Mouse (Mus musculus): ENCODE data around the gene Pigm. TPM values are rescaled to one million over a fixed set of nuclear protein-coding genes. Genes with fewer than 3 reads are reported as not detected.

Pigm gene
- polyA plus RNA-seq, 1 experiment from 2014 or later = 11.1 TPM

DNA sequence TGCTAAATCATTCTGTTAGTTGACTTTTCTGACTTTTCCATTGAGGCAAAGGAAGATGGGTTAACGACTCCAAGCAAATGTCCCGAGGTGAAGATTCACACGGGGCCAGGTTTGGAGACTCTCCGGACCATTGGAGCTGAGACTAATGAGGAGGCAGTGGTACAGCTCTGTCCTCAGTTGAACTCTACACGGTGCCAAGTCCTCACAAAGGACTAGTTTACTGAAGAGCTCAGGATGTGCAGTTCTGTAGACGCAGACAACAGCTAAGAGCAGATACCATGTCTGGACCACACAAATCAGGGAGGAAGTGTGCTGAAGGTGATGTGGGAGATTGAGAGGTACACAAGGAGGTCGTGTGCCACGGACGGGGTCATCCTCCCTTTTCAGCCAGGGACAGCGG, 18.0 kb upstream of the Pigm start:
- Histone ChIP-seq H3K4me3 (no peak overlapping the region), H3K9me3 (no peaks in the 10 kb centered on the region), H3K4me1 (peaks cover 18% of the 10 kb centered on the region), H3K27ac (replicated peaks) (no peak overlapping the region), H3K36me3 (replicated peaks) (no peaks in the 10 kb centered on the region), H3K27me3 (replicated peaks; ENCODE audit: low read depth, poor library complexity, severe bottlenecking) (peaks cover 57% of the 10 kb centered on the region)
- whole genome bisulfite sequencing = 81% methylated on average over 10 of the region's 10 CpGs
- DNase-seq (ENCODE audit: low spot score) = no peak

DNA sequence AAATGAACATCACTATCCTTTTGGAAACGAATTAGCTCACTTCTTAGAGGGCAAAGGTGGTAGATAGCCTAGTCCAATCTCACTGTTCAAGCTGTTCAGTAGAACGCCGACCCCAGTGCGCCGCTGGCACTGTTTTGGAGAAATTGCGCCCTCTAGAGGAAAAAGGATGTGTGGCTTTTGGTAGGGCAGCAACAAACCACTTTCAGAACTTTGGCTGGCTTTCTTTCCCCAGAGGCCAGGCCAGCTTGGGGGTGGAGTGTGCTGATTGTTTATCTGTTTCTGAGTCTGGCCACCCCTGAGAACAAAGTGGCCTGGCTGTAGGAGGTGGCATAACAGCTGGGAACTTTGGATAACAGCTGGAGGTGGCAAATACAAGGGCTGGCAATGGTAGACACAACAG, 11.7 kb upstream of the Pigm start:
- H3K4me3 ChIP-seq = no peak overlapping the region
- H3K4me1 ChIP-seq = peaks cover 11% of the 10 kb centered on the region; the same call in 1 of the 2 replicates
- H3K9me3 ChIP-seq = no peaks in the 10 kb centered on the region
- no peaks in the 10 kb centered on the region for H3K36me3 ChIP-seq (replicated peaks)
- no peak overlapping the region for H3K27ac ChIP-seq (replicated peaks)
- peaks cover 22% of the 10 kb centered on the region for H3K27me3 ChIP-seq (replicated peaks; ENCODE audit: low read depth, poor library complexity, severe bottlenecking)
- 14% methylated on average over 6 of the region's 6 CpGs for WGBS
- peak; percentile 62 for DNase-seq (ENCODE audit: low spot score)

DNA sequence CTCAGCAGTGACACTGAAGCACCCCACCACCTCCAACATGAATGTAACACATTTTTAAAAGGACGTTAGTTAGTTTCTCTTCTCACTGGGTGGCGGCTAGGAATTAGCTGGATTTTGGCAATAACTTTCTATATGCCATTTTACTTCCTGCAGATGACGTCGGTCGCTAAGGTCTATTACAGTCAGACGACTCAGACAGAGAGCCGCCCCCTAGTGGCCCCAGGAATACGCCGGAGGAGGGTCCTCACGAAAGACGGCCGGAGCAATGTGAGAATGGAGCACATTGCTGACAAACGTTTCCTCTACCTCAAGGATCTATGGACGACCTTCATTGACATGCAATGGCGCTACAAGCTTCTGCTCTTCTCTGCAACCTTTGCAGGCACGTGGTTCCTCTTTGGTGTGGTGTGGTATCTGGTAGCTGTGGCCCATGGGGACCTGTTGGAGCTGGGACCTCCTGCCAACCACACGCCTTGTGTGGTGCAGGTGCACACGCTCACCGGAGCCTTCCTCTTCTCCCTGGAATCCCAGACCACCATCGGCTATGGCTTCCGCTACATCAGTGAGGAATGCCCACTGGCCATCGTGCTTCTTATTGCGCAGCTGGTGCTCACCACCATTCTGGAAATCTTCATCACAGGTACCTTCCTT, 7.5 kb upstream of the Pigm start:
- 30% methylated on average over 23 of the region's 23 CpGs for WGBS
- H3K27ac ChIP-seq (replicated peaks) = no peak overlapping the region
- H3K4me1 ChIP-seq = peaks cover 11% of the 10 kb centered on the region; the same call in 1 of the 2 replicates
- H3K36me3 ChIP-seq (replicated peaks) = no peaks in the 10 kb centered on the region
- peaks cover 14% of the 10 kb centered on the region for H3K27me3 ChIP-seq (replicated peaks; ENCODE audit: low read depth, poor library complexity, severe bottlenecking)
- peak overlapping the region; percentile 26 for H3K4me3 ChIP-seq
- peak; percentile 77 for DNase-seq (ENCODE audit: low spot score)
- H3K9me3 ChIP-seq = no peaks in the 10 kb centered on the region

DNA sequence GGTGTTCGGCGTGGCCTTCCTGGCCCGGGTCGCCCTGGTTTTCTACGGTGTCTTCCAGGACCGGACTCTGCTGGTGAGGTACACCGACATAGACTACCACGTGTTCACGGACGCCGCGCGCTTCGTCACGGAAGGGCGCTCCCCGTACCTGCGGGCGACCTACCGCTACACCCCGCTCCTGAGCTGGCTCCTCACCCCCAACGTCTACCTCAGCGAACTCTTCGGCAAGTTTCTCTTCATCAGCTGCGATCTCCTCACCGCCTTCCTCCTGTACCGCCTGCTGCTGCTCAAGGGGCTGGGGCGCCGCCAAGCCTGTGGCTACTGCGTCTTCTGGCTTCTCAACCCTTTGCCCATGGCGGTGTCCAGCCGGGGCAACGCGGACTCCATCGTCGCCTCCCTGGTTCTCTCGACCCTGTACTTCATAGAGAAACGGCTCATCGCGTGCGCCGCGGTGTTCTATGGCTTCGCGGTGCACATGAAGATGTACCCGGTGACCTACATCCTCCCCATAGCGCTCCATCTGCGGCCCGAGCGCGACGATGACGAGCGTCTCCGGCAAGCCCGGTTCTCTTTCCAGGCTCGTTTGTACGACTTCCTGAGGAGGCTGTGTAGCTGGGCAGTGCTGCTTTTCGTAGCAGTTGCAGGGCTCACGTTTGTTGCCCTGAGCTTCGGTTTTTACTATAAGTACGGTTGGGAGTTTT, 562 bp downstream of the Pigm start:
- Histone ChIP-seq H3K27ac (replicated peaks) (peak overlapping the region; percentile 84), H3K36me3 (replicated peaks) (peaks cover 42% of the 10 kb centered on the region), H3K4me3 (peak overlapping the region; percentile 98), H3K4me1 (peaks cover 29% of the 10 kb centered on the region), H3K27me3 (replicated peaks; ENCODE audit: low read depth, poor library complexity, severe bottlenecking) (no peaks in the 10 kb centered on the region), H3K9me3 (no peaks in the 10 kb centered on the region)
- DNase-seq (ENCODE audit: low spot score) = no peak
- WGBS = 3% methylated on average over 62 of the region's 62 CpGs

DNA sequence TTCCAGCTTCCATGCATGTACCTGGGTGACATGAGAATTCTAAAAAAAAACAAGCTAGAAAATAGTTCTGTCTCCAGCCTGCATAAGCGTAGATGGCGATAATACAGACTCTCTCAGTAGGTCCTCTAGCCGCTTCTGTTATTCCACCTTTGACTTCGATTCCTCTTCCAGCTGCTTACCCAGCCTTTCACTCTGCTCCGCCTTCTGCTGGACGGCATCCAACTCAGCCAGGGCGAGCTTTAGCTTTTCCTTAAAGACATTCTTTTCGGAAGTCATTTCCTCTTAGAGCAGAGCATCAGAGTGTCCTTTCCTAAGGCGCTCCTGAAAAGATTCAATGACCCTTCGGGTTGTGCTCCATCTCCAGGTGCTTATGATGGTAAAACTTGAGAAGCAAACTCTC, 3.7 kb downstream of the Pigm start:
- Histone ChIP-seq H3K9me3 (no peaks in the 10 kb centered on the region), H3K4me1 (peaks cover 29% of the 10 kb centered on the region), H3K4me3 (no peak overlapping the region), H3K36me3 (replicated peaks) (peaks cover 56% of the 10 kb centered on the region), H3K27me3 (replicated peaks; ENCODE audit: low read depth, poor library complexity, severe bottlenecking) (no peaks in the 10 kb centered on the region), H3K27ac (replicated peaks) (no peak overlapping the region)
- 91% methylated on average over 10 of the region's 10 CpGs for WGBS
- DNase-seq (ENCODE audit: low spot score) = no peak

DNA sequence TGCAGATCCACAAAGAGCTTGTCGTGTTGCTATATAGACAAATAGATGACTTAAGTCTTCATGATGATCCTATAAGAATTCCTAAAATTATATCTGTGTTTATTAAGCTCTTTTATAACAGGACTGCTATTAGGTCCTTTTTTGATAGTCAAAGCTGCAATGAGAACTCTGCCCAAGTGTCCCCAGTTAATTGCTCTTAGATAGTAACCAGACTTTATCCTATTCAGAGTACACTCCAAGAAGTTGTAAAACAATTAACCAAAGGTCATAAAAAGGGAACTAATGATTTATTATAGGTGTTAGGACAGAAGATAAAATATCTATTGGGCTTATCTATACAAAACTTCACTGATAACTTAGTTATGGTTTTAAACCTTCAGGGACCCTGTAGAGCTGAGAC, 5.7 kb downstream of the Pigm start:
- H3K36me3 ChIP-seq (replicated peaks) = peaks cover 56% of the 10 kb centered on the region
- no peak overlapping the region for H3K4me3 ChIP-seq
- no peak overlapping the region for H3K27ac ChIP-seq (replicated peaks)
- H3K9me3 ChIP-seq = no peaks in the 10 kb centered on the region
- WGBS = 94% methylated on average over 1 of the region's 1 CpGs
- DNase-seq (ENCODE audit: low spot score) = no peak
- peaks cover 26% of the 10 kb centered on the region for H3K4me1 ChIP-seq
- H3K27me3 ChIP-seq (replicated peaks; ENCODE audit: low read depth, poor library complexity, severe bottlenecking) = no peaks in the 10 kb centered on the region

DNA sequence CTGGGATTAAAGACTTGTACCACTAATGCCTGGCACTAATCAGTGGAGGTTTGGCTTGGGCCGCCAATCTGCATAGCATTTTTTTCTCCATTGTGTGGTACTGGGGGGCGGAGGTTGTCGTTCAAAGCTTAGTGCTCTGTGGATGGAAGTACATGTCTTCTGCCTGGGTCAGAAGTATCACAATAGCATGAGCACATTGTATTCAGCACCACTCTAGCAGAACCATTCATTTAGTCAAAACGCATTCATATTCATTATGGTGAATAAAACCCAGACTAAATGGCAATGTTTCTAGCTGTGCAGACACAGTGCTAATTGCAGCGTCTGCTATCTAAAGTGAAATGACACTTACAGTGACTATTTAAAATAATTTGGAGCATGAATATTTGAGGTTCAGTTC, 10.9 kb downstream of the Pigm start:
- Histone ChIP-seq H3K4me1 (peaks cover 4% of the 10 kb centered on the region), H3K36me3 (replicated peaks) (peaks cover 11% of the 10 kb centered on the region), H3K4me3 (no peak overlapping the region), H3K27ac (replicated peaks) (no peak overlapping the region), H3K9me3 (no peaks in the 10 kb centered on the region), H3K27me3 (replicated peaks; ENCODE audit: low read depth, poor library complexity, severe bottlenecking) (peaks cover 15% of the 10 kb centered on the region)
- 84% methylated on average over 5 of the region's 5 CpGs for WGBS
- no peak for DNase-seq (ENCODE audit: low spot score)

DNA sequence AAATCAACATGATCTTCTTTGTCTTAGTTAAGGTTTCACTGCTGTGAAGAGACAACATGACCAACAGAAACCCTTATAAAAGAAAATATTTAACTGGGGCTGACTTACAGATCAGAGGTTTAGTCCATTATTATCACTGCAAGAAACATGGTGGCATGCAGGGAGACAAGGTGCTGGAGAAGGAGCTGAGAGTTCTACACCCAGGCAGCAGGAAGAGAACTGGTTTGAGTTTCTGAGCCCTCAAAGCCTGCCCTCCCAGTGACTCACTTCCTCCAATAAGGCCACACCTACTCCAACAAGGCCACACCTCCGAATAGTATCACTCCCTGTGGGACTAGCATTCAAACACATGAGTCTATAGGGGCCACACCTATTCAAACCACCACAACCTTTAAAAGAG, 14.4 kb downstream of the Pigm start:
- H3K27me3 ChIP-seq (replicated peaks; ENCODE audit: low read depth, poor library complexity, severe bottlenecking) = peaks cover 28% of the 10 kb centered on the region
- H3K36me3 ChIP-seq (replicated peaks) = no peaks in the 10 kb centered on the region
- DNase-seq (ENCODE audit: low spot score) = no peak
- H3K9me3 ChIP-seq = no peaks in the 10 kb centered on the region
- H3K27ac ChIP-seq (replicated peaks) = no peak overlapping the region
- no peak overlapping the region for H3K4me3 ChIP-seq
- peaks cover 5% of the 10 kb centered on the region for H3K4me1 ChIP-seq
- 80% methylated on average over 1 of the region's 1 CpGs for WGBS

DNA sequence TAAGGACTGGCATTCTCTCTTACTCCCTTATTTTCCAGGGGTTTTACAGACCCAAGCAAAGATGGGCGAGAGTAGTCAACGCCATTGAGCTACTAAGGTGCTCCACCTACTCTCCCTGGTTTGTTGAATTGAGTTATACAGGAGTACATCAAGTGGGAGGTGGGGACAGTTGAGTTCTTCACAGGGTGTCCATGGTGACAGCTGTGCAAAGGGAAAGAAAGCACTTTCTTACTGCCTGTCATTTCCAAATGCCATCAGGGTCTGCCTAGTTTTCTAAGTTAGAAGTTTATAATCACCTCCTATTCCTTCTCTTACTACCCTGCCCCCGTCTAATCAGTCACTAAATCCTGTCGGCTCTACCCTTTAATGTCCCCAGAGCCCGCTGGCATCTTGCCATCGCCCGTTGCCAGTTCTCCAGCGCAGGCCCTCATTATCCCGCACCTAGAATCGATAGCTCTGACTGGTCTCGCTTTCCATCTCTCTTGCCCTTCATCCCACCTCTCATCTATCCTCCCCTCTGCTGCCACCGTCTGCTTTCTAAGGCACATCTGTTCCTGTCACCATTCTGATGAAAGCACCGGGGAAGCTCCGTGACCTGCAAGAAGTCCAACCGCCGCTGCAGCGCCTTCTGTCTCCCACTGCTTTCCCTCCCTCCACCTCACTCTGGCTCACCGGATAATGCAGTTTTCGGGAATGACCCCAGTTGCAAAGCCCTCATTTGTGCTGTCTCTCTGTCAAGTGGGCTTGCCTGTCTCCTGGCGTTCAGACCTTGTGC, 15.6 kb downstream of the Pigm start:
- no peak overlapping the region for H3K27ac ChIP-seq (replicated peaks)
- DNase-seq (ENCODE audit: low spot score) = no peak
- peaks cover 5% of the 10 kb centered on the region for H3K4me1 ChIP-seq
- 34% methylated on average over 20 of the region's 20 CpGs for WGBS
- no peaks in the 10 kb centered on the region for H3K36me3 ChIP-seq (replicated peaks)
- no peak overlapping the region for H3K4me3 ChIP-seq
- no peaks in the 10 kb centered on the region for H3K9me3 ChIP-seq
- peaks cover 28% of the 10 kb centered on the region for H3K27me3 ChIP-seq (replicated peaks; ENCODE audit: low read depth, poor library complexity, severe bottlenecking)

DNA sequence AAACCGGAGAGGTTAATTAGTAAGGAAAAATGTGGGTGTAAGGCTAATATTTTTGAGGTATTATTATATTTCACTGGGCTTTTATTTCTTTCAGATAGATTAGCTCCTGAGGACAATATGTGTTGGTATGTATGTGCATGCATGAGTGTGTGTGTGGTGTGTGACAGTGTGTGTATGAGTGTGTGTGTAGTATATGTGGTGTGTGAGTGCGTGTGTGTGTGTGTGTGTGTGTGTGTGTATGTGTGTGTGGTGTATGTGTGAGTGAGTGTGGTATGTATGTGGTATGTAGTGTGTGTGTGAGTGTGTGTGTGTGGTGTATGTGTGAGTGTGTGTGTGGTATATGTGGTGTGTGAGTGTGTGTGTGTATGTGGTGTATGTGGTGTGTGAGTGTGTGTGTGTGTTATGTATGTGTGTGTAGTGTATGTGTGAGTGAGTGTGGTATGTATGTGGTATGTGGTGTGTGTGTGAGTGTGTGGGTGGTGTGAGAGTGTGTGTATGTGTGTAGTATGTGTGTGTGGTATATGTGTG, 16.4 kb downstream of the Pigm start:
- peaks cover 5% of the 10 kb centered on the region for H3K4me1 ChIP-seq
- H3K4me3 ChIP-seq = no peak overlapping the region
- no peaks in the 10 kb centered on the region for H3K36me3 ChIP-seq (replicated peaks)
- peaks cover 28% of the 10 kb centered on the region for H3K27me3 ChIP-seq (replicated peaks; ENCODE audit: low read depth, poor library complexity, severe bottlenecking)
- WGBS = 91% methylated on average over 2 of the region's 2 CpGs
- no peak overlapping the region for H3K27ac ChIP-seq (replicated peaks)
- no peaks in the 10 kb centered on the region for H3K9me3 ChIP-seq
- no peak for DNase-seq (ENCODE audit: low spot score)

DNA sequence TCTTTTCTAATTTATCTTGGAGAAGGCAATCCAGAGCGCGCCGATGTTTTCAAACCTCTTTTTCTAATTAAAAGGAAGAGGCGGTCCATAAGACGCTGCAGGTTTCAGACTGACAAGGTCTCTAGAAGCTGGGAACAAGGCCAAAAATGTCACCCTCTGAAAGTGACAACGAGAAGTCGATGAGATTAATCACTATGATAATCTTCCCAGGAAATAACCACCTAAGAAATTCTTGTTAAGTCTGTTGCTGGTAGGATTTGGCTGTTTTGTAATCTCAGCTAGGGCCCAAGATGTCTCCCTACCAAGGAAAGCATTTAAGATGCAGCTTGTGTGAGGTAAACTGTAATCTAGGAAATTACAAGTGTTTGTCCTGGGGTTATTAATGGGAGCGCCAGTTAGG, 17.4 kb downstream of the Pigm start:
- Histone ChIP-seq H3K4me1 (peaks cover 5% of the 10 kb centered on the region), H3K27ac (replicated peaks) (no peak overlapping the region), H3K4me3 (no peak overlapping the region), H3K9me3 (no peaks in the 10 kb centered on the region), H3K27me3 (replicated peaks; ENCODE audit: low read depth, poor library complexity, severe bottlenecking) (peaks cover 28% of the 10 kb centered on the region), H3K36me3 (replicated peaks) (no peaks in the 10 kb centered on the region)
- 81% methylated on average over 8 of the region's 8 CpGs for WGBS
- DNase-seq (ENCODE audit: low spot score) = no peak

DNA sequence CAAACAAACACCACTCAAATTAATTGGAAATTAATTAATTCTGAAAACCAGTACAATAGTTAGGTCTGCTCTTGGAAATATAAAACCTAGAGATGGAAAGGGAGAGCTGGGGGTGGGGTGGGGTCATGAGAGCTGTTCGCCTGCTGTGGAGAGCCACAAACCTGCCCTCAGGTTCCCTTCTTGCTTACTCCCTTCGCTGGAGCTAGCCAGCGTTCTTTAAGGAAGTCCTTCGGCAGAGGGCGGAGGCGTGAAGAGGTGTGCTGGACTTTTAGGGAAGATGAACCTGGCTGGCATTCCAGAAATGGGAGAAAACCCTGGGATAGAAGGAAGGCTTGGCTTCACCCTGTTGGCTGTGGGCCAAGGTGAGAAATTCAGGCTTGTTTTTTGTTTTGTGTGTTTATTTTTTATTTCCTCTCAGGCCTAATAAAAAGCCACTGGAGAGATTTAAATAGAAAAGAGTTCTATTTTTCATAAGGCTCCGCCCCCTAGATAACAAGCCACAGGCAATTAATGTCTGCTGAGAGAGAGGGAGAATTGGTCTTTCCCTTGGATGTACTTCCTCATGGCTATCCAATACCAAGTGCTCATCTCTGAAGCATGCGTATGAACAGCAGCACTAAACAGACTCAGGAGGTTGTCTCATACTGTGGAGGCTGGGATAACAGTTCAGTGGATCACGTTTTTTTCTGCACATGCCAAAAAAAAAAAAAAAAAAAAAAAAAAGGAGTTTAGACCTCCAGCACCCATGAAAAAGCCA, 20.8 kb downstream of the Pigm start:
- Histone ChIP-seq H3K9me3 (no peaks in the 10 kb centered on the region), H3K27ac (replicated peaks) (no peak overlapping the region), H3K4me3 (no peak overlapping the region), H3K27me3 (replicated peaks; ENCODE audit: low read depth, poor library complexity, severe bottlenecking) (peaks cover 14% of the 10 kb centered on the region), H3K36me3 (replicated peaks) (no peaks in the 10 kb centered on the region), H3K4me1 (peaks cover 2% of the 10 kb centered on the region)
- DNase-seq (ENCODE audit: low spot score) = no peak
- WGBS = 60% methylated on average over 9 of the region's 9 CpGs
